Comparison of ENCODE assay signal across 9 mouse cellular contexts in genomic region chr6:85262865-85263515, GRCm38 (mm10).
DNase-seq lines count a peak whose midpoint lies in the region; ATAC-seq and TF ChIP-seq lines count a peak whose summit lies in the region.
"Had no signal": no experiment of that assay in that cellular context is flagged by ENCODE, and none has a peak within 500 bp of the region (broad histone marks: within the 10 kb centered on the region; RNA-seq: fewer than 3 reads in every experiment).

No protein-coding gene starts in this region.

- no peak overlapping the region for H3K27ac ChIP-seq in hindbrain, embryonic 11.5 days (ENCODE audit: low read depth, low read length)
- no peak overlapping the region for H3K27ac ChIP-seq in hindbrain, embryonic 16.5 days (ENCODE audit: low read depth, low read length)
- no peak overlapping the region for H3K27ac ChIP-seq in CH12.LX (ENCODE audit: insufficient read depth, low read depth)
- H3K27ac ChIP-seq: liver, embryonic 15.5 days had no signal

- no peak for TF ChIP-seq EP300 in CH12.LX (IDR thresholded peaks at IDR 0.05; ENCODE audit: low read length)

- peak; percentile 67 to 71 for TF ChIP-seq CTCF in CH12.LX (conservative IDR thresholded peaks at IDR 0.05 in 1 of 2, IDR thresholded peaks at IDR 0.05 in 1 of 2; ENCODE audit: low read depth in 2 of 2, low read length in 2 of 2)

- H3K36me3 ChIP-seq in hindbrain, embryonic 11.5 days (ENCODE audit: control insufficient read depth, insufficient read depth, low read length): no peaks in the 10 kb centered on the region
- no peaks in the 10 kb centered on the region for H3K36me3 ChIP-seq in hindbrain, embryonic 16.5 days (ENCODE audit: control insufficient read depth, insufficient read depth, low read length)
- no peaks in the 10 kb centered on the region for H3K36me3 ChIP-seq in CH12.LX (replicated peaks in 1 of 2; ENCODE audit: control insufficient read depth in 1 of 2, insufficient read depth in 1 of 2, low read length in 1 of 2)
- H3K36me3 ChIP-seq: liver, embryonic 15.5 days had no signal

- H3K4me3 ChIP-seq in hindbrain, embryonic 11.5 days (ENCODE audit: low read depth, low read length): no peak overlapping the region
- no peak overlapping the region for H3K4me3 ChIP-seq in hindbrain, embryonic 16.5 days (ENCODE audit: low read length)
- H3K4me3 ChIP-seq in CH12.LX (replicated peaks in 1 of 3; ENCODE audit: low read depth in 2 of 3, low read length in 2 of 3, poor library complexity in 1 of 3): no peak overlapping the region
- H3K4me3 ChIP-seq: liver, embryonic 15.5 days had no signal

- no peaks in the 10 kb centered on the region for H3K79me2 ChIP-seq in CH12.LX (replicated peaks; ENCODE audit: control insufficient read depth, extremely low read depth, insufficient read depth, poor library complexity, severe bottlenecking)

- H3K27me3 ChIP-seq in hindbrain, embryonic 11.5 days (ENCODE audit: control insufficient read depth, insufficient read depth, low read length): 0 out of 2 replicates have a peak, but pooled peaks cover 2% of the 10 kb centered on the region
- H3K27me3 ChIP-seq in hindbrain, embryonic 16.5 days (replicated peaks; ENCODE audit: control insufficient read depth, insufficient read depth, low read length): no peaks in the 10 kb centered on the region
- peaks cover 2% of the 10 kb centered on the region for H3K27me3 ChIP-seq in CH12.LX (replicated peaks)
- H3K27me3 ChIP-seq: liver, embryonic 15.5 days had no signal

- dilution Hi-C loops in CH12.LX (cut with MboI; ENCODE audit: extremely low pct_ligation_motif_present, extremely low pct_unique_long_range_greater_than_20kb, low sequenced_read_pairs): no loop called here

- peak; percentile 44 for TF ChIP-seq RAD21 in CH12.LX (IDR thresholded peaks at IDR 0.05; ENCODE audit: low read depth, low read length)

- ATAC-seq in hindbrain, embryonic 11.5 days (ENCODE audit: low FRiP score): no peak
- ATAC-seq in hindbrain, embryonic 16.5 days: no peak

- in situ Hi-C loops in CH12.LX (cut with MboI; ENCODE audit: low pct_ligation_motif_present, low pct_unique_long_range_greater_than_20kb, low sequenced_read_pairs): no loop called here

- peaks cover 8% of the 10 kb centered on the region for H3K4me1 ChIP-seq in hindbrain, embryonic 11.5 days (replicated peaks; ENCODE audit: control insufficient read depth, insufficient read depth, low read length)
- peaks cover 9% of the 10 kb centered on the region for H3K4me1 ChIP-seq in hindbrain, embryonic 16.5 days (ENCODE audit: control insufficient read depth, insufficient read depth, low read depth, low read length)
- H3K4me1 ChIP-seq in CH12.LX (ENCODE audit: control insufficient read depth in 1 of 2, insufficient read depth in 2 of 2): no peaks in the 10 kb centered on the region
- H3K4me1 ChIP-seq: liver, embryonic 15.5 days had no signal

- no peaks in the 10 kb centered on the region for H3K9me3 ChIP-seq in hindbrain, embryonic 11.5 days (ENCODE audit: control insufficient read depth, low read length)
- H3K9me3 ChIP-seq in hindbrain, embryonic 16.5 days (ENCODE audit: control insufficient read depth, low read length): no peaks in the 10 kb centered on the region
- no peaks in the 10 kb centered on the region for H3K9me3 ChIP-seq in CH12.LX (replicated peaks; ENCODE audit: low read length)
- H3K9me3 ChIP-seq: liver, embryonic 15.5 days had no signal

- TF ChIP-seq POLR2A in CH12.LX (IDR thresholded peaks at IDR 0.05; ENCODE audit: low read depth, low read length): no peak

- no peak overlapping the region for H3K9ac ChIP-seq in hindbrain, embryonic 11.5 days (ENCODE audit: low read depth, low read length)
- no peak overlapping the region for H3K9ac ChIP-seq in hindbrain, embryonic 16.5 days (ENCODE audit: low read depth, low read length)
- no peak overlapping the region for H3K9ac ChIP-seq in CH12.LX (ENCODE audit: insufficient read depth, low read depth)
- H3K9ac ChIP-seq: liver, embryonic 15.5 days had no signal

- 95% methylated on average over 4 of the region's 4 CpGs for WGBS in hindbrain, embryonic 11.5 days
- 99% methylated on average over 4 of the region's 4 CpGs for WGBS in hindbrain, embryonic 16.5 days

- peak; percentile 73 for DNase-seq in hindbrain, embryonic 11.5 days (ENCODE audit: low spot score)
- peak; percentile 38 for DNase-seq in CH12.LX (ENCODE audit: extremely low read depth)
- DNase-seq in c-Kit-positive CD71-positive TER-119-negative erythroid progenitor cells, embryonic 14.5 days (ENCODE audit: low read depth): peak; percentile 13
- peak; percentile 59 for DNase-seq in gastrocnemius, postnatal 10 days
- peak; percentile 80 to 87 for DNase-seq in kidney, postnatal 36 days
- DNase-seq in retina, postnatal 1 day: peak; percentile 71
- no peak for DNase-seq in layer of hippocampus, adult 9-10 months (ENCODE audit: low spot score)

- H3K4me2 ChIP-seq in hindbrain, embryonic 11.5 days (replicated peaks; ENCODE audit: low read depth, low read length): no peak overlapping the region
- no peak overlapping the region for H3K4me2 ChIP-seq in hindbrain, embryonic 16.5 days (ENCODE audit: low read length)
- H3K4me2 ChIP-seq in CH12.LX (ENCODE audit: insufficient read depth, low read depth, poor library complexity, severe bottlenecking): no peak overlapping the region
- H3K4me2 ChIP-seq: liver, embryonic 15.5 days had no signal

TF ChIP-seq in CH12.LX, 34 proteins besides CTCF, POLR2A, EP300 and RAD21:
- TF ChIP-seq ZNF384 (IDR thresholded peaks at IDR 0.05; ENCODE audit: low read depth, low read length) (no peak), SMC3 (IDR thresholded peaks at IDR 0.05; ENCODE audit: low read depth, low read length) (peak; percentile 65), CHD2 (IDR thresholded peaks at IDR 0.05; ENCODE audit: low read length) (no peak), MAZ (IDR thresholded peaks at IDR 0.05; ENCODE audit: low read depth, low read length) (no peak), TBP (conservative IDR thresholded peaks at IDR 0.05; ENCODE audit: low read depth, low read length) (no peak), NELFE (IDR thresholded peaks at IDR 0.05; ENCODE audit: low read depth, low read length) (no peak)
